Mouse (Mus musculus): ENCODE measurements at regions not wholly inside any gene's neighbourhood (a gene's known extent, or its start where the extent isn't known, plus 50 kb on each side); places are given as distances from the start of the nearest gene placed in this dataset.

- H3K27ac ChIP-seq (replicated peaks): no peak overlapping the region
- H3K4me2 ChIP-seq: no peak overlapping the region
- no peak overlapping the region for H3K9ac ChIP-seq
- H3K4me1 ChIP-seq (replicated peaks): no peaks in the 10 kb centered on the region
- H3K9me3 ChIP-seq: no peaks in the 10 kb centered on the region
- no peaks in the 10 kb centered on the region for H3K27me3 ChIP-seq
- WGBS: 69% methylated on average over 2 of the region's 2 CpGs
- H3K36me3 ChIP-seq: no peaks in the 10 kb centered on the region
- no peak for ATAC-seq (ENCODE audit: low FRiP score, low read depth)
- H3K4me3 ChIP-seq: no peak overlapping the region
These were observed 832.7 kb upstream of the Fam160b2 start for GRCm38 (mm10) chr14:71432364-71432763.
